Mouse (Mus musculus): ENCODE results near the gene Cphx3.
"Not testable (repeated sequence)": the region's sequence is repeated elsewhere in the genome, so short reads cannot be mapped to it uniquely, and the experiment has no call there.

Gene Cphx3

GRCm38 (mm10) chr14:26081997-26082396 is at the start of gene Cphx3:
Gene Cphx3, plus strand, starts transcription at chr14:26082297.
- DNase-seq: not testable (repeated sequence)

GRCm38 (mm10) chr14:26034364-26034763 is 47.7 kb upstream of the Cphx3 start:
- not testable (repeated sequence) for DNase-seq

- DNase-seq: not testable (repeated sequence)
These were observed 46.7 kb upstream of the Cphx3 start for GRCm38 (mm10) chr14:26035439-26035838.

- DNase-seq: not testable (repeated sequence)
These were observed 39.5 kb upstream of the Cphx3 start, which contains the start of gene Gm9780 for GRCm38 (mm10) chr14:26042611-26043010. Gene Gm9780, minus strand, starts transcription at chr14:26042711.

- DNase-seq: not testable (repeated sequence)
These were observed 37.1 kb upstream of the Cphx3 start for GRCm38 (mm10) chr14:26045007-26045406.

GRCm38 (mm10) chr14:26047026-26047425 is 35.1 kb upstream of the Cphx3 start:
- not testable (repeated sequence) for DNase-seq

GRCm38 (mm10) chr14:26048767-26049166 is 33.3 kb upstream of the Cphx3 start:
- not testable (repeated sequence) for DNase-seq

GRCm38 (mm10) chr14:26058184-26058583 is 23.9 kb upstream of the Cphx3 start:
- DNase-seq: not testable (repeated sequence)

GRCm38 (mm10) chr14:26059362-26059761 is 22.7 kb upstream of the Cphx3 start:
- DNase-seq: not testable (repeated sequence)

- DNase-seq: not testable (repeated sequence)
These were observed 15.3 kb upstream of the Cphx3 start for GRCm38 (mm10) chr14:26066574-26067324.

- not testable (repeated sequence) for DNase-seq
These were observed 14.8 kb upstream of the Cphx3 start, which contains the start of gene Tmem254c for GRCm38 (mm10) chr14:26067325-26067633. Gene Tmem254c, minus strand, starts transcription at chr14:26067355.

GRCm38 (mm10) chr14:26076620-26077390 is 5.3 kb upstream of the Cphx3 start:
- not testable (repeated sequence) for DNase-seq

GRCm38 (mm10) chr14:26081216-26081615 is 881 bp upstream of the Cphx3 start, which contains the start of gene Cphx2:
Gene Cphx2, plus strand, starts transcription at chr14:26081516.
- not testable (repeated sequence) for DNase-seq

GRCm38 (mm10) chr14:26097622-26098021 is 15.5 kb downstream of the Cphx3 start:
- not testable (repeated sequence) for DNase-seq

GRCm38 (mm10) chr14:26118150-26118549 is 36.1 kb downstream of the Cphx3 start, which contains the start of gene Duxbl2:
Gene Duxbl2, plus strand, starts transcription at chr14:26118349.
- DNase-seq: not testable (repeated sequence)

GRCm38 (mm10) chr14:26118550-26119000 is 36.5 kb downstream of the Cphx3 start:
- DNase-seq: not testable (repeated sequence)

GRCm38 (mm10) chr14:26119095-26119494 is 37.0 kb downstream of the Cphx3 start:
- DNase-seq: not testable (repeated sequence)

GRCm38 (mm10) chr14:26147095-26147494 is 65.0 kb downstream of the Cphx3 start:
- DNase-seq: not testable (repeated sequence)

- DNase-seq: not testable (repeated sequence)
These were observed 73.9 kb downstream of the Cphx3 start for GRCm38 (mm10) chr14:26156032-26156431.

- DNase-seq: not testable (repeated sequence)
These were observed 79.1 kb downstream of the Cphx3 start for GRCm38 (mm10) chr14:26161156-26161555.

- not testable (repeated sequence) for DNase-seq
These were observed 80.3 kb downstream of the Cphx3 start for GRCm38 (mm10) chr14:26162423-26162822.

GRCm38 (mm10) chr14:26165266-26165665 is 83.2 kb downstream of the Cphx3 start:
- not testable (repeated sequence) for DNase-seq

- not testable (repeated sequence) for DNase-seq
These were observed 91.9 kb downstream of the Cphx3 start for GRCm38 (mm10) chr14:26173955-26174354.
